Mouse (Mus musculus) right cerebral cortex, postnatal 36 days (tissue): ENCODE measurements at regions not wholly inside any gene's neighbourhood (a gene's known extent, or its start where the extent isn't known, plus 50 kb on each side); places are given as distances from the start of the nearest gene placed in this dataset.
A peak's percentile ranks its signal among the peaks of the same experiment; 100 is the strongest.

ENCODE experiments used
- DNase-seq, 2 experiments: peaks; one replicate each; pipeline ENCODE4 v3.0.0; 2022; ENCODE audit warnings: low spot score in 2 of 2, mixed read lengths in 1 of 2

GRCm38 (mm10) chr13:60299076-60299475 is 121.9 kb upstream of the Gas1 start:
- DNase-seq = no peak

GRCm38 (mm10) chr13:60303561-60303960 is 126.4 kb upstream of the Gas1 start:
- no peak for DNase-seq

- DNase-seq = no peak
Observed at GRCm38 (mm10) chr13:60305028-60305810, 128.1 kb upstream of the Gas1 start.

- no peak for DNase-seq
Observed at GRCm38 (mm10) chr13:60308062-60308801, 131.1 kb upstream of the Gas1 start.

GRCm38 (mm10) chr13:60309482-60309881 is 132.3 kb upstream of the Gas1 start:
- no peak for DNase-seq

GRCm38 (mm10) chr13:60309926-60310325 is 132.8 kb upstream of the Gas1 start:
- no peak for DNase-seq

- no peak for DNase-seq
Observed at GRCm38 (mm10) chr13:60312397-60313085, 135.4 kb upstream of the Gas1 start.

- DNase-seq = no peak
Observed at GRCm38 (mm10) chr13:60318436-60319020, 141.4 kb upstream of the Gas1 start.

- DNase-seq = no peak
Observed at GRCm38 (mm10) chr13:60319268-60319667, 142.1 kb upstream of the Gas1 start.

- DNase-seq = no peak
Observed at GRCm38 (mm10) chr13:60319861-60320602, 142.9 kb upstream of the Gas1 start.

- no peak for DNase-seq
Observed at GRCm38 (mm10) chr13:60322579-60322978, 145.4 kb upstream of the Gas1 start.

- DNase-seq = no peak
Observed at GRCm38 (mm10) chr13:60330475-60331258, 153.5 kb upstream of the Gas1 start.

- no peak for DNase-seq
Observed at GRCm38 (mm10) chr13:60336196-60336595, 159.0 kb upstream of the Gas1 start.

GRCm38 (mm10) chr13:60337383-60337782 is 160.2 kb upstream of the Gas1 start:
- no peak for DNase-seq

- DNase-seq = no peak
Observed at GRCm38 (mm10) chr13:60338107-60338506, 160.9 kb upstream of the Gas1 start.

- DNase-seq = peak in 1 of 2 experiments; percentile 23
Observed at GRCm38 (mm10) chr13:60340068-60340467, 162.9 kb upstream of the Gas1 start.

- DNase-seq = no peak
Observed at GRCm38 (mm10) chr13:60347881-60348280, 170.7 kb upstream of the Gas1 start.

GRCm38 (mm10) chr13:60348438-60348837 is 171.3 kb upstream of the Gas1 start:
- DNase-seq = no peak

GRCm38 (mm10) chr13:60355707-60356490 is 178.7 kb upstream of the Gas1 start:
- no peak for DNase-seq
